Mouse (Mus musculus) hindbrain, embryonic 16.5 days (tissue): ENCODE measurements around the gene Gng7. TPM values are rescaled to one million over a fixed set of nuclear protein-coding genes. Genes with fewer than 3 reads are reported as not detected.

Source experiments
- ATAC-seq: fragments of 200-750 bp; cut with Nextera tagmentation; 2 replicates; pipeline ENCODE4 v1.8.0; 2017; ENCODE audit warnings: moderate TSS enrichment, moderate library complexity
- H3K27ac ChIP-seq: fragments of 300-500 bp; sonication (generic); 2 replicates; pipeline ENCODE4 v1.5.1; 2014; ENCODE audit warnings: low read depth, mild to moderate bottlenecking, control low read depth, low read length, moderate library complexity
- H3K27me3 ChIP-seq: fragments of 300-500 bp; sonication (generic); replicated peaks from 2 replicates; pipeline ENCODE4 v1.6.1; 2014; ENCODE audit warnings: low read length; ENCODE audit not compliant: control insufficient read depth, insufficient read depth
- H3K36me3 ChIP-seq: fragments of 300-500 bp; sonication (generic); 2 replicates; pipeline ENCODE4 v1.6.1; 2014; ENCODE audit warnings: mild to moderate bottlenecking, low read length, moderate library complexity, mixed read lengths; ENCODE audit not compliant: control insufficient read depth, insufficient read depth
- H3K4me1 ChIP-seq: fragments of 300-500 bp; sonication (generic); 2 replicates; pipeline ENCODE4 v1.6.1; 2014; ENCODE audit warnings: low read depth, low read length; ENCODE audit not compliant: control insufficient read depth, insufficient read depth
- H3K4me2 ChIP-seq: fragments of 300-500 bp; sonication (generic); 2 replicates; pipeline ENCODE4 v1.6.1; 2014; ENCODE audit warnings: mild to moderate bottlenecking, low read length, control low read depth, moderate library complexity
- H3K4me3 ChIP-seq: fragments of 300-500 bp; sonication (generic); 2 replicates; pipeline ENCODE4 v1.5.1; 2014; ENCODE audit warnings: mild to moderate bottlenecking, low read length, control low read depth, moderate library complexity
- H3K9ac ChIP-seq: fragments of 300-500 bp; sonication (generic); 2 replicates; pipeline ENCODE4 v1.6.1; 2014; ENCODE audit warnings: low read depth, mild to moderate bottlenecking, control low read depth, low read length, moderate library complexity
- H3K9me3 ChIP-seq: fragments of 300-500 bp; sonication (generic); 2 replicates; pipeline ENCODE4 v1.6.1; 2014; ENCODE audit warnings: mild to moderate bottlenecking, low read length, moderate library complexity; ENCODE audit not compliant: control insufficient read depth
- WGBS: fragments of 180-500 bp; shearing (Covaris S2); extraction: QIAGEN DNeasy Blood & Tissue Kit; methylation state at CpG from one replicate; pipeline ENCODE4 v1.1.7; 2014; 5-methylcytosine and 5-hydroxymethylcytosine counted together
- polyA plus RNA-seq: library from polyadenylated mRNA; unstranded; fragments of >200 nt; fragmentation: Nextera tagmentation; extraction: Ambion mirVana; gene quantifications from 2 replicates; pipeline ENCODE4 v1.2.1, GENCODE M21; 2015

The Gng7 gene
- polyA plus RNA-seq, 1 experiment from 2014 or later = 25.4 TPM

DNA sequence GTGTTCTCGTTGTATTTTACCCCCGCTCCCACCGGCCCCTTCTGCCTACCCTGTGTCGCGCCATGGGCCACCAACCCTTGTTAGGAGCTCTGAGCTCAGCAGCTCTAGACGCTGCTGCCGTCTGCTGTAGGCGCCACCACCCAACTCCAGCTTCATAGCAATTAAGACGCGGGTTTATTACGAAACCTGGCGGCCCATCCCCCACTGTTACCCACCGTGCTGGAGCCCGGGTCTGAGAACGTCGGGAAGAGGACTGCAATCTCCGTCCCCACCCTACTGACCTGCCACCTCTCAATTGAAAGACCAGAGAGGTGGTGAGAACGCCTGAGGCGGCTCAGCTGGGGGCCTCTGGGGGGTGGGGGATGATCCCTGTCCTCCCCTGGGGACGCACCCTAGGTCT, 82.5 kb downstream of the Gng7 start:
- ATAC-seq = no peak
- Histone ChIP-seq H3K9me3 (no peaks in the 10 kb centered on the region), H3K4me1 (peaks cover 62% of the 10 kb centered on the region), H3K4me2 (peak overlapping the region; percentile 98), H3K27ac (no peak overlapping the region), H3K4me3 (peak overlapping the region; percentile 21), H3K27me3 (peaks cover 17% of the 10 kb centered on the region), H3K9ac (no peak overlapping the region), H3K36me3 (no peaks in the 10 kb centered on the region)
- WGBS = 1% methylated on average over 20 of the region's 20 CpGs

- Histone ChIP-seq H3K9me3 (no peaks in the 10 kb centered on the region), H3K4me1 (peaks cover 57% of the 10 kb centered on the region), H3K27ac (no peak overlapping the region), H3K9ac (peak overlapping the region; percentile 13; the same call in 1 of the 2 replicates), H3K36me3 (no peaks in the 10 kb centered on the region), H3K27me3 (peaks cover 17% of the 10 kb centered on the region), H3K4me3 (peak overlapping the region; percentile 41), H3K4me2 (peak overlapping the region; percentile 98)
- 2% methylated on average over 26 of the region's 26 CpGs for WGBS
- ATAC-seq = no peak
These were observed 83.0 kb downstream of the Gng7 start for GRCm38 (mm10) chr10:80931695-80932094.

DNA sequence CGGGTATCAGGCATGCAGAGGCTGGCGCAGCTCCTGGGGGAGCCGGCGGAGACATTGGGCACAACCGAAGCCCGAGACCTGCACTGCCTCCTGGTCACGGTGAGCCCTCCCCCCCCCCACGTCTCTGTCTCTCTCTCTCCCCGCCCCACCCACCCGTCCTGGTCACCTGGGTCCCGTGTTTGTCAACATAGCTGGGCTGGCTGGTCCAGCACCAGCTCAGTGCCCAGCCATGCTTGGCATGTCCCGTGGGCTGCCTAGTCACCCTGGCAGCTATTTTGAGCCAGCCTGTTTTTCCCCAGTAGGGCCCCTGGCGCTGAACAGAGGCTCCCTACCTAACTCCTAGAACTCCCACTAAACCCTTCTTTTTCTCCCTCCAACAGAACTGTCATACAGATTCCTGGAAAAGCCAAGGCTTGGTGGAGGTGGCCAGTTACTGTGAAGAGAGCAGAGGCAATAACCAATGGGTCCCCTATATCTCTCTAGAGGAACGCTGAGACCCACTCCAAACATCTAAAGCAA, 83.5 kb downstream of the Gng7 start:
- no peak overlapping the region for H3K27ac ChIP-seq
- peak overlapping the region; percentile 41 for H3K4me3 ChIP-seq
- 2% methylated on average over 11 of the region's 14 CpGs for WGBS
- H3K4me1 ChIP-seq = peaks cover 52% of the 10 kb centered on the region
- ATAC-seq = no peak
- H3K27me3 ChIP-seq = peaks cover 17% of the 10 kb centered on the region
- no peaks in the 10 kb centered on the region for H3K36me3 ChIP-seq
- peak overlapping the region; percentile 98 for H3K4me2 ChIP-seq
- no peaks in the 10 kb centered on the region for H3K9me3 ChIP-seq
- peak overlapping the region; percentile 59 for H3K9ac ChIP-seq

DNA sequence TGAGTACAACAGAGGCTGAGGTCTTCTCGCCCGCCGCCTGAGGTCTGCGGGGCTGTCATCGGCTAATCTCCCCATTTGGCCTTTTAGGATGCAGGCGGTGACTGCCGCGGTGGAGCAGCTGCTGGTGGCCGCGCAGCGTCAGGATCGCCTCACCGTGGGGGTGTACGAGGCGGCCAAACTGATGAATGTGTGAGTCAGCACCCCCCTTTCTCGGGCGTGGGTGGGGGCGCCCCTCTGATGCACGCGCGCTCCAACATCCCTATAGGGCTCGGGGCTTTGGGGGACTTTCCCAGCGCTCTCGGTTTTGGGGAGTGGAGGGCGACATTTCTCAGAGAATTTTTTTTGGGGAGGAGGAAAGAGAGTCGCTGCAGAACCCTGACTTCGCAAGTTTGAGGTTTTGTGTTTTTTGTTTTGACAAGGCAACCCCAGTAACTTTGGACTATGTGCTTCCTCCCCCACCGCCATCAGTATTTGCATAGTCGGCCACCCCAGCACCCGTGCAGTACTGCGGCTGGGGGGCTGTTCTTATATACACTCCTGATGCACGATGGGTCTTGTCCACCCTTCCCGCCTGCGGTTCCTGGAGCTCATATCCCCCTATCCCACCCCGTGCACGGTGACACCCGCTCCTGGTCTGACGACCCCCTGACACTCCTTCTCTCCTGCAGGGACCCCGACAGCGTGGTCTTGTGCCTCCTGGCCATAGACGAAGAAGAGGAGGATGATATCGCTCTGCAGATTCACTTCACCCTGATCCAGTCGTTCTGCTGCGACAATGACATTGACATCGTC, 84.2 kb downstream of the Gng7 start:
- no peaks in the 10 kb centered on the region for H3K9me3 ChIP-seq
- WGBS = under 1% methylated on average over 45 of the region's 45 CpGs
- ATAC-seq = no peak
- H3K4me2 ChIP-seq = peak overlapping the region; percentile 98
- peak overlapping the region; percentile 59 for H3K9ac ChIP-seq
- peaks cover 46% of the 10 kb centered on the region for H3K4me1 ChIP-seq
- no peak overlapping the region; the same call in 1 of the 2 replicates for H3K27ac ChIP-seq
- peaks cover 17% of the 10 kb centered on the region for H3K27me3 ChIP-seq
- no peaks in the 10 kb centered on the region for H3K36me3 ChIP-seq
- H3K4me3 ChIP-seq = peak overlapping the region; percentile 41

GRCm38 (mm10) chr10:80929299-80930226, 85.2 kb downstream of the Gng7 start, which contains the start of gene Gadd45b:
Gene Gadd45b, plus strand, starts transcription at chr10:80930073.
- peaks cover 14% of the 10 kb centered on the region for H3K27me3 ChIP-seq
- H3K4me2 ChIP-seq = peak within 1 kb of the TSS; percentile 98
- H3K9ac ChIP-seq = peak within 1 kb of the TSS; percentile 79
- WGBS = 0% methylated on average over 56 of the region's 56 CpGs
- no peaks in the 10 kb centered on the region for H3K36me3 ChIP-seq
- peaks cover 44% of the 10 kb centered on the region for H3K4me1 ChIP-seq
- peak within 1 kb of the TSS; percentile 75 for H3K27ac ChIP-seq
- no peaks in the 10 kb centered on the region for H3K9me3 ChIP-seq
- ATAC-seq = peak; percentile 90
- peak within 1 kb of the TSS; percentile 56 for H3K4me3 ChIP-seq

DNA sequence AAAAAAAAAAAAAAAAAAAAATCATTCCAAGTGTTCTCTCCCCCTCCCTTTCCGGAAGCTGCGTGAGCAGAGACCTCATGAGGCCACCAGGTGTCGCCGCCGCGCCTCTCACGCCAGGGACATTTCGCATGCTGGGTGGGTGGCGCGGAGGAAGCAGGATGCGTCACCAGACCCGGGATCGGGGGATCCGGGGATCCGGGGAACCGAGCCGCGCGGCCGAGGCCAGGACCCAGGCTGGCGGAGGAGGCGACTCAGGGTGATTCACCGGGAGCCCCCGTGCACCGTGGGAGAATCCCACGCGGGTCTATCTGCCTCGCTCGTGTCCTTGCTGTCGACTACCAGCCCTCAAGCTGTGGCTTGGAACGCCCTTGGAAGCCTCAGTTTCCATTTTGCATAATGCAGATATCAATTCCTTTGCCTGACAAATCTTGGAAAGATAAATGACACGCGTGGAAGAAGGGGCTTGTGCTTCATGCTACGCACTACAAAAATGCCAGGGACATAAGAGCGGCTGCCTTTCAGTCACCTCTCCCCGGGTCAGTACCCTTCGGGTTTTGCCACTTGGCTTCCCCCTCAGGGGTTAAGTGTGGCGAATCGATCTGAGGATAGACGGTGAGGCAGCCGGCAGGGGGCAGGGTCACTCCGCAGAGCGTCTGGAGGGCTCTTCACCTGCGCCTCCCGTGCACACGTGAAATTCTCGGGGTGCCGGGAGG, 86.0 kb downstream of the Gng7 start:
- H3K9me3 ChIP-seq = no peaks in the 10 kb centered on the region
- peak overlapping the region; percentile 75 for H3K27ac ChIP-seq
- H3K4me2 ChIP-seq = peak overlapping the region; percentile 98
- peak overlapping the region; percentile 56 for H3K4me3 ChIP-seq
- peaks cover 11% of the 10 kb centered on the region for H3K27me3 ChIP-seq
- under 1% methylated on average over 45 of the region's 48 CpGs for WGBS
- no peaks in the 10 kb centered on the region for H3K36me3 ChIP-seq
- peaks cover 44% of the 10 kb centered on the region for H3K4me1 ChIP-seq
- H3K9ac ChIP-seq = peak overlapping the region; percentile 79
- ATAC-seq = peak; percentile 45

DNA sequence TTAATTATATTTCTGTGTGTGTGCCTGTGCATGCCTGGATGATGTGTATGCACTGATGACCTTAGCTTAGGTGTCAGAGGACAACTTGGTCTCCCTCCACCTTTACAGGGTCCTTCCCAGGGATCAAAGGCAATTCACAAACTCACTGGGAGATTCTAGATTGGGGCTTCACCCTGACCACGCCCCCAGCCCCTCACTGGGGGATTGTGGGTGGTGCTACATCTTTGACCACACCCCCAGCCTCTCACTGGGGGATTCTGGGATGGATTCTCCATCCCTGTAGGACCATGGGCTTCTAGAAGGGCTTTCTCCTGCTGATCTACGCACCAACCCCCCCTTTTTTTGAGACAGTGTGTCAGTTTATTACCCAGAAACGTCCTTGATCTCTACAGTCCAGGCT, 89.3 kb downstream of the Gng7 start:
- no peaks in the 10 kb centered on the region for H3K36me3 ChIP-seq
- H3K4me1 ChIP-seq = peaks cover 12% of the 10 kb centered on the region
- H3K9ac ChIP-seq = no peak overlapping the region
- H3K4me3 ChIP-seq = no peak overlapping the region
- no peaks in the 10 kb centered on the region for H3K9me3 ChIP-seq
- 45% methylated on average over 3 of the region's 3 CpGs for WGBS
- no peak overlapping the region for H3K4me2 ChIP-seq
- ATAC-seq = no peak
- H3K27me3 ChIP-seq = no peaks in the 10 kb centered on the region
- H3K27ac ChIP-seq = no peak overlapping the region

DNA sequence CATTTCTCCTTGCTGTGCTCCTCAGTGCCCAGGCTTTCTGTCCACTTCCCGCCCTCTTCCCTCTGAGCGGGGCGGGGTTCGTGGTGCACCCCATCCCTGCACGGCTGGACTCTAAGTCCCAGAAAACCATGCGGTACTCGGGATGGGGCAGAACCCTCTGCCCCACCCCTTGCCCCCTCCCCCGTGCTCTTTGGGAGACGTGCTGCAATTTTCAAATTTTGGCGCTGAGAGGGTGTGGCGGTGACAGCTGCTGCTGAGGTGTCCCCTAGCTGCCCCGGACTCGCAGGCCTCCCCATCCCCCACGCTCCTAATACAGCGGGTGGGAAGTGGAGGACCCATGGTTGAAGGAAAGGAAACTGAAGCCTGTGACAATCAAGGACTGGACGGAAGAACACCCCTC, 92.8 kb downstream of the Gng7 start:
- Histone ChIP-seq H3K4me3 (peak overlapping the region; percentile 18), H3K4me2 (peak overlapping the region; percentile 41), H3K9ac (peak overlapping the region; percentile 52), H3K27me3 (no peaks in the 10 kb centered on the region), H3K36me3 (no peaks in the 10 kb centered on the region), H3K9me3 (no peaks in the 10 kb centered on the region), H3K4me1 (peaks cover 11% of the 10 kb centered on the region), H3K27ac (no peak overlapping the region)
- 3% methylated on average over 16 of the region's 16 CpGs for WGBS
- ATAC-seq = no peak
